Mouse (Mus musculus): Measurements from ENCODE around the gene E2f6. TPM values are rescaled to one million over a fixed set of nuclear protein-coding genes. Genes with fewer than 3 reads are reported as not detected.

Gene E2f6
- total RNA-seq (2014; fragmentation: Nextera tagmentation) (41.0 and 41.9 TPM in 2 replicates), total RNA-seq (2017) (38.8 and 43.9 TPM in 2 replicates)

DNA sequence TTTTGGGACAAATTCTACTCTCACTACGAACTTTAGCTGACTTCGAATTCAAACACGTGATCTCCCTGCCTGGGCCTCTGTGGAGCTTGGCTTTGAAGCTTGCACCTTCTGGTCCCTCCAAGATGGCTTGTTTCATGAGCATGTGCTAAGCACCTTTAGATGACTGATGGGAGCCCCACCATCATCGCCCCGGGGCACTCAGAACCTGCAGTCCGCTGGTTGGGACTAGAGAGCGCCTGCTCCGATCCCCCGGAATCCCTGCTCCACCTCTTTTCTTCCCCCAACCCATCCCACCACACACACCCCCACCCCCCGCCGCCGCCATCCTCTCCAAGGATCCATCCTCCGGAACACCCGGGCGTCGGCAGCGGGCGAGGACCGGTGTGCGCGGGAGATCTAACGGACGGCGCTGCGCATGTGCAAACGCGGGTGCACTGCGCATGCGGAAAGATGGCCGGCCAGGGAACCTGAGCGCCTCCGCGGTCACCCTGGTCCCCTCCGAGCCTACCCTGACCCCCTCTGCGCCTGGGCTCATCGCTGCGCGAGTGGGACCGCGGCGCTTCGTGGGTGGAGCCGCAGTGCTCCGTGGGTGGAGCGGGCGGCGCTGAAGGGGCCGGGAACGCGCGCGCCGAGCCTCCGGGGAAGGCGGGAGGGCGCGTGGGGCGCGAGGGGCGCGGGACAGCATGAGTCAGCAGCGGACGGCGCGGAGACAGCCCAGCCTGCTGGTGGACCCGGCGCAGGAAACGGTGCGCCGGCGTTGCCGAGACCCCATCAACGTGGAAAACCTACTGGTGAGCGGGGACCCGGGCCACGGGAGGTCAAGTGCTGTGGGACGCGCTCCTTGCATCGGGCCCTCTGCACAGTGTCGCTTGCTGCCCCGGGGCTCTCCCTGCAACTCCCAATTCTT lies at the start of gene E2f6:
E2f6 (plus strand) TSS at position 439 of the 907 bp plus-strand sequence.
- ATAC-seq (replicated peaks; ENCODE audit: poor library complexity, severe bottlenecking): peak; percentile 73

DNA sequence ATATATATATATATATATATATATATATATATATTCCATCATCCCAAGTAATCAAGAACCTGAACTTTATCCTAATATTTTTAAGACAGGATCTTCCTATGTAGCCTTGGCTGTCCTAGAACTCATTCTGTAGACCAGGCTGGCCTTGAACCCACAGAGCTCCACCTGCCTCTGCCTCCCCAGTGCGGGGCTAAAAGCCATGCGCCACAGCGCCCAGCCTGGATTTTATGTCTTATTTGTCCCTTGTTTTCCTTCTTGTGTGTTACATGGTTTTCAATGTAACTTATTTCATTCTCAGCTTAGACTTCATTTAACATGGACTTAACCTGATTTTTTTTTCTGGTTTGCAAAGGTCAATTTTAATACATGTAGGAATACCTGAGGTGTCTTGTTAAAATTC lies 49.3 kb upstream of the E2f6 start:
- no peak for ATAC-seq (replicated peaks; ENCODE audit: poor library complexity, severe bottlenecking)

- no peak for ATAC-seq (replicated peaks; ENCODE audit: poor library complexity, severe bottlenecking)
Observed at GRCm38 (mm10) chr12:16763649-16764422, 46.9 kb upstream of the E2f6 start.

DNA sequence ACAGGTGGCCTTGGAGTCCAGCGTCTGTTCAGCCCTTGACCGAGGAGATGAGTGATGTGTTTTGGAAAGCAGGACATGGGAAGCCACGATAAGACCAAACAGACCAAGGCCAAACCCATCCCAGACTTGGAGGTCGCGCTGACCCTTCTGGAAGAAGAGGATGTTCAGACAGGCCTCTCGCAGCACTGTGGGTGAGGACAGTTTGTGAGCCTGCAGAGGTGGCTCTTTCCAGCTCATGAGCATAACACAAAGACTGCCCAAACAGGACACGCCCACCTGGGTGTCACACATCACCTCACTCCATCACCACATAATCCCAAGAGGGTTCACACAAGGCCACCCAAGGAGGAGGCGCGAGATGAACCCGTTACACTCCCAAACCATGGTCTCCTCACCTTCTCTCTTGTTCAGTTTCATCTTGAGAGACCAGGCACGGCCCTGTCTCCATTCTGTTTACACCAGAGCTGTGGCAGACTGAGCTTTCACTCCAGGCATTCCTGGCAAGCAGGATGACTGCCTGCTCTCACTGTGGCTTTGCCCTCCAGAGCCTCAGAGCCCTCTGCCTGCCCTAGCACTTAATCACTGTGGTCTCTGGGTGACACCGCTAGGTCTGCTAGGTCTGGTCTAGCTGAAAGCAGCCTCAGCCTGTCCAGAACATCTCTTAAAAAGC lies 45.9 kb upstream of the E2f6 start:
- no peak for ATAC-seq (replicated peaks; ENCODE audit: poor library complexity, severe bottlenecking)

DNA sequence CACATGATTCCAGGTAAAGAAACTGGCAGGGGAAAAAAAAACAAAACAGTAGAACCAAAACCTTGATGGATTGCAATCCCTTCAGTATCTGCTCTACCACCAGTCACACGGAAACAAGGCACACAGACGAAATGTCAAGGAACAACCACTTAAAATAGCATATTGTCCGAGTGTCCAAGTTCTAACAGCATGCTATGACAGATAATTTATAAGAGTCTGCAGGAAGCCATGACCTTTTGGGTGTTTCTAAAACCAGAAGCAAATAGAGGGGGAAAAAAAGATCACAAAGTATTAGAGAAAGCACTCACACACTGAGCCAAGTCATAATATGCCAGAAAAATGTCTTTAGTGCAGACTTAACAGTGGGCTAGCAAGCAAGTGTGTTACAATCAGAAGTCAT lies 42.5 kb upstream of the E2f6 start:
- no peak for ATAC-seq (replicated peaks; ENCODE audit: poor library complexity, severe bottlenecking)

DNA sequence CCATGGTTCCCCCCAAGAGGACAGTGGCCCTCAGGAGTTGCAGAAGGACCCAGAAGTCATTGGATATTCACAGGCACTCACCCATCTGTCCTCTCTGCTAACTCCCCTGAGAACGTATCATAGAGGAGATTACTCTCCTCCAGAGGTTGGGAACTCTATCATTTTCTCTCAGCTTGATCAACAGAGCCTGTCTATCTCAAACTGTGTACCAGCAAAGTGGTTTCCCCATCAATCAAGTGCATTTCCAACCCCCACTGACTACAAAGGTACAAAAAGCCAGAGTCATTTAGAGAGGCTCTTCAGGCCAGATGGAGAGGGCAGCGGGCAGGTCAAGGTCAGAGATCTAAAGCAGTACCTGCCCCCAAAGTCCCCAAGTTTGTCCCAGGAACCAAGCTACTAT lies 42.1 kb upstream of the E2f6 start:
- ATAC-seq (replicated peaks; ENCODE audit: poor library complexity, severe bottlenecking): no peak

- no peak for ATAC-seq (replicated peaks; ENCODE audit: poor library complexity, severe bottlenecking)
Observed at GRCm38 (mm10) chr12:16769601-16770165, 41.1 kb upstream of the E2f6 start.

GRCm38 (mm10) chr12:16774605-16775004 lies 36.2 kb upstream of the E2f6 start:
- ATAC-seq (replicated peaks; ENCODE audit: poor library complexity, severe bottlenecking): no peak

- ATAC-seq (replicated peaks; ENCODE audit: poor library complexity, severe bottlenecking): no peak
Observed at GRCm38 (mm10) chr12:16775351-16775750, 35.4 kb upstream of the E2f6 start.

DNA sequence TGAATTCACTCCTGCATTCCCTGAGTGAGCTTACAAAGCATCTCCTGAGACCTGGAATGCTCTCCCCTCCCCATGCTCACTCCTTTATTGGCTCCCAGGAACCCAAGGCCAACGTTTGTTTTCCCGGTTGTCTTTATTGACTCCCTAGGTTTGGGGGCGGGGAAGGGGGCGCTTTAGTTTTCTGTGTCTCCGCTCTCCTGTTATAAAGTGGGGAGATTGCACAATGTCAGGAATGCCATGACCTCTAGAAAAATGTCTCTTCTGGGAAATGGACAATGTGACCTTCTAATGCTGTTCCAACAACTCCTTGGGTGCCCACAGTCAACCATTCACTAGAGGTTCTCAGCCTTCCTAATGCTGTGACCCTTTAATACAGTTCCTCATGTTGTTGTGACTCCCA lies 32.2 kb upstream of the E2f6 start:
- ATAC-seq (replicated peaks; ENCODE audit: poor library complexity, severe bottlenecking): no peak

DNA sequence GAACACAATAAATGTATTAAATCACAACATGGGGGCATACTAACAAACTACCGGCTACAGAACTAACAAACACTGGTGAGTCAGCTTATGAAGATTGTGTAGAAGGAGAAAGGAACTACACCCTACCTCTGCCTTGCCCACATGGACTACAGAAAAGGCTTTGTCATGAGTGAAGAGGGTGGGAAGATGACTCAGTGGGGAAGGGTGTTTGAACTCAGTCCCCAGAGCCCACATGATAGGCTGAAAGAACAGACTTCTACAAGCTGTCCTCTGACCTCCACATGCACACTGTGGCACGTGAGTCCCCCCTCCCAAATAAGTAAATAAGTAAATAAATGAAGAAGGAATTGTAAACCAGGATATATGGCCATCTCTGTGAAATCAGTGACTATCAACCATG lies 31.6 kb upstream of the E2f6 start:
- no peak for ATAC-seq (replicated peaks; ENCODE audit: poor library complexity, severe bottlenecking)

GRCm38 (mm10) chr12:16780320-16780719 lies 30.4 kb upstream of the E2f6 start:
- no peak for ATAC-seq (replicated peaks; ENCODE audit: poor library complexity, severe bottlenecking)

- ATAC-seq (replicated peaks; ENCODE audit: poor library complexity, severe bottlenecking): no peak
Observed at GRCm38 (mm10) chr12:16781034-16781746, 29.6 kb upstream of the E2f6 start.

DNA sequence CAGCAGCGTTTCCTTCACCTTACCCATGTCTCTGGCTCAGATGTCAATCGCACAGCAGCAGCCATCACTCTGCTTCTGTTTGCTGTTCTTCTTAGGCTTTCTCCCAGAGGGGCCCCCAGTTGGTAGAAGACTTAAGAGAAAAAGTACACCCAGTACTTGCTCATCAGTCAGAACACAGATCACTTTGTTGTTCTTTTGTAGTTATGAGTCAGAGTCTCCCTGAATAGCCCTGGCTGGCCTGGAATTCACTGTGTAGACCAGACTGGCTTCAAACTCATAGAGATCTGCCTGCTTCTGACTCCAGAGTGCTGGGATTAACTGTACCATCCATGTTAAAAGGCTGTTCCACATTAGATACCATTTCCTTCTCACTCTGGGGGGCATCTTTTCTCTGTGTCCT lies 22.2 kb upstream of the E2f6 start:
- no peak for ATAC-seq (replicated peaks; ENCODE audit: poor library complexity, severe bottlenecking)

GRCm38 (mm10) chr12:16789199-16789598 lies 21.6 kb upstream of the E2f6 start:
- no peak for ATAC-seq (replicated peaks; ENCODE audit: poor library complexity, severe bottlenecking)

- ATAC-seq (replicated peaks; ENCODE audit: poor library complexity, severe bottlenecking): no peak
Observed at GRCm38 (mm10) chr12:16789756-16790155, 21.0 kb upstream of the E2f6 start.

GRCm38 (mm10) chr12:16790456-16790855 lies 20.3 kb upstream of the E2f6 start:
- ATAC-seq (replicated peaks; ENCODE audit: poor library complexity, severe bottlenecking): no peak

DNA sequence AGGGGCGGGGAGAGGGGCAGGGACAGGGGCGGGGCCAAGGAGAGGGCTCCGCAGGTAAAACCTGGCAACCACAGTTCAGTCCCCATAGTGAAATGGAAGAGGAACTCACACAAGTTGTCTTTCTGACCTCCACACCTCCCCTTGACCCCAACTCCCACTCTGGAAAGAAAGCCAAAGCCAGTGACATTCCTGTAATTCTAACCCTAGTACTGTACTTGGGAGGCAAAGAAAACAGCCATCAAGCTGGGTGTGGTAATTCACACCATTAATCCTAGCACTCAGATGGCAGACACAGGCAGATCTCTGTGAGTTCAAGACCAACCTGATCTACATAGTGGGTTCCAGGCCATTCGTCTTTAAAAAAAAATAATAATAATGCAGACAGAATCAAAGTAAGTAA lies 17.4 kb upstream of the E2f6 start:
- ATAC-seq (replicated peaks; ENCODE audit: poor library complexity, severe bottlenecking): no peak

DNA sequence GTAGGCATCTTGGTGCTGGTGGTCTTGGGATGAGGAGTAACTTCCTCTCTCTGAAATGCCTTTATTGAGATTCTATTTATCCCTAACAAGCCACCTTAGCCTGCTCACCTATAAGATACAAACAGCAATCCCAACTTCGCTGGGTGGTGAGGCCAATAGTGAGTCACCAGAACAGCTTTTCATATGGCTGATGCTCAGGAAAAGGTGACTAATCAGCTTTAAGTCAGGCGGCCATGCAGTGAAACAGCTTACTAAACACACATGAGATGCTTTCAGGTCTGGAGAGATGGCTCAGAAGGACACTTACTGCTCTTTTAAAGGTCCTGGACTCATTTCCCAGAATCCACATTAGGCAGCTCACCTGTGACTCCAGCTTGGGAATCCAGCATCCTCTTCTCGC lies 15.0 kb upstream of the E2f6 start:
- no peak for ATAC-seq (replicated peaks; ENCODE audit: poor library complexity, severe bottlenecking)

GRCm38 (mm10) chr12:16798894-16799293 lies 11.9 kb upstream of the E2f6 start:
- no peak for ATAC-seq (replicated peaks; ENCODE audit: poor library complexity, severe bottlenecking)
